Mouse (Mus musculus) Patski (cell line): ENCODE measurements around the gene Nav1. TPM values are rescaled to one million over a fixed set of nuclear protein-coding genes. Genes with fewer than 3 reads are reported as not detected.

Experiments
- ATAC-seq: fragments of 100-300 bp; one replicate; pipeline ENCODE4 v1.8.0; 2021
- CTCF ChIA-PET: fragments of 350-600 bp; sonication (Branson Sonifier 250); formaldehyde crosslinking; loops from one replicate; lab custom pipeline; 2022; ENCODE audit warnings: inconsistent platforms; lab: Charles Lee
- POLR2A ChIA-PET: fragments of 350-600 bp; sonication (Branson Sonifier 250); formaldehyde crosslinking; loops from one replicate; lab custom pipeline; 2022; ENCODE audit warnings: antibody characterized with exemption, inconsistent platforms; lab: Charles Lee
- DNase-seq: peaks from one replicate; pipeline ENCODE4 v3.0.0-alpha.2; 2011; ENCODE audit warnings: low read depth, low spot score
- H3K27me3 ChIP-seq: fragments of 371-371 bp; one replicate; pipeline ENCODE4 v1.5.1; 2021
- CTCF ChIP-seq: fragments of 100-300 bp; IDR thresholded peaks from one replicate; pipeline ENCODE4 v1.5.1; 2021
- in situ Hi-C: fragments of 300-500 bp; cut with MboI; formaldehyde crosslinking; loops from 3 replicates; pipeline ENCODE4 v1.11.1; 2018; ENCODE audit warnings: low pct_unique_long_range_greater_than_20kb, mixed read lengths
- polyA plus RNA-seq: library from polyadenylated mRNA; unstranded; gene quantifications from one replicate; pipeline ENCODE4 v1.2.3, GENCODE M21; 2021

Nav1 gene
- polyA plus RNA-seq, 1 experiment from 2014 or later, result 22.1 TPM

GRCm38 (mm10) chr1:135619130-135619529 is 12.0 kb upstream of the Nav1 start:
- no peak for TF ChIP-seq CTCF
- ChIA-PET CTCF (no interaction called here), POLR2A (no interaction called here)
- no peaks in the 10 kb centered on the region for H3K27me3 ChIP-seq
- DNase-seq (no peak), ATAC-seq (no peak)
- in situ Hi-C loops, result no loop called here

- H3K27me3 ChIP-seq, result no peaks in the 10 kb centered on the region
- ChIA-PET POLR2A (no interaction called here), CTCF (no interaction called here)
- no peak for ATAC-seq
- in situ Hi-C loops, result no loop called here
- TF ChIP-seq CTCF, result no peak
- no peak for DNase-seq
Observed at GRCm38 (mm10) chr1:135617344-135617743, 10.2 kb upstream of the Nav1 start.

DNA sequence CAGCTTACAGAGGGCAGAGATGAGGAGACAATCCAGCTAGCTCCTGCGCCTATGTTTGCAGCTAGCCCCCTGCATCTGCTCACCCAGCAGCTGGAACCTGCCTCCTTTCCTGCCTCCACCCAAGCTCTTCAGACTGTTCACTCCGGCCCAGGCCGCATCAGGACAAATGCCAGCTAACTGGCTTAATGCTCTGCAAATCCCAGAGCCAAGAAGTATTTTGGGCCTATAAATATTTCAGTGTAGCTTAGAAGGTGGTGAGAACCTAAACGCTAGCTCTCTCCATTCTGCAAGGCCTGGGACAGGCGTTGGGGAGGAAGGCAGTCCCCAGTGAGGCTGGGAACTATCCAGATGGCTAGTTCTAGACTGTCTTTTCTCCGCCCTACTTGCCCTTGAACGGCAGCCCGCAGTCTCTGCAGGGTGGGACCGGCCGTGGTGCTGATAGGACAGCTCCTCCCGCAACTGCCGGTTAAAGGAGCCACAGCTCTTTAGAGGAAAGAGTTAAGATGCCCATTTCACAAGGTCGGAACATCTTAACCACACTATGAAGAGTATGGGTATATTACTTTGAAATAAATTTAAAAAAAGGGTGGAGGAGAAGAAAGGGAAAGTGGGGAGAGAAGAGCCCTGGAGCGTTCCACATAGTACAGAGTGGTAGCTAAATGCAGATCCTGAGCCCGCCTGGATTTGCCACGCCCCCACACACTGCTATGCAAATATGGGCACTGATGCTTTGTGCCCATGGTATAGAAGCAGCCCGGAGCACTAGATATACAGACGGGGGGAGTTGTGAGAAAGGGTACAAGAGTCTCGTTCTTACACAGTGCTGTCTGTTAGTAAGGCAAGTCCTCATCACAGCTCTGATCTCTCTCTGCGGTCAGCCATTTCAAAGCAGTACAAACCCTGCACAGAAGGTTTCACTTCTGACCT is 8.9 kb upstream of the Nav1 start:
- TF ChIP-seq CTCF, result no peak
- ChIA-PET CTCF (interaction anchor here (1.1 kb wide), 2 partner anchors 55 to 83 kb away, joined by 3 to 4 read pairs; no protein-coding TSS in a partner anchor), POLR2A (interaction anchor here (0.7 kb wide), 1 partner anchor 17 kb away, joined by 3 read pairs; no protein-coding TSS in a partner anchor)
- in situ Hi-C loops, result no loop called here
- ATAC-seq (no peak), DNase-seq (no peak)
- no peaks in the 10 kb centered on the region for H3K27me3 ChIP-seq

DNA sequence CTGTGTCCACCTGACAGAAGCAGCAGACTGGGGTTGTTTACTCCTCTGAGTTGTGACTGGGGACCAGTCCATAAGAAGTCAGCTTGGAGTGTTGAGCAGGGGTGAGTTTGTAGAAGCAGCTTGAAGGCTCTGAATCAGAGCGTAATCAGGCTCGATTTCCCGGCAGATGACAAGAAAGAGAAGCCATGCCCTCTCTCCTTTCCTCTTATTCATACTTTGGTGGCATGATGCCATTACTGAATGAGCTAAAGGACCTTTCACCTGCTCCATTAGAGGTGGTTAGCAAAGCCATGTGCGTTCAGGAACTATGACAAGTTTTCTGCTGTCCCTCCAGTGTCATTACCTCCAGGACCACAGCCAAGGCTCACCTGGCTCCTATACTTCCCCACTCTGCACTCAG is 2.5 kb upstream of the Nav1 start:
- CTCF ChIA-PET, result interaction anchor here (1.2 kb wide), 1 partner anchor 14 kb away, joined by 3 read pairs; no protein-coding TSS in a partner anchor
- DNase-seq (no peak), ATAC-seq (no peak)
- H3K27me3 ChIP-seq, result no peaks in the 10 kb centered on the region
- in situ Hi-C loops, result no loop called here
- no peak for TF ChIP-seq CTCF
- POLR2A ChIA-PET, result no interaction called here

DNA sequence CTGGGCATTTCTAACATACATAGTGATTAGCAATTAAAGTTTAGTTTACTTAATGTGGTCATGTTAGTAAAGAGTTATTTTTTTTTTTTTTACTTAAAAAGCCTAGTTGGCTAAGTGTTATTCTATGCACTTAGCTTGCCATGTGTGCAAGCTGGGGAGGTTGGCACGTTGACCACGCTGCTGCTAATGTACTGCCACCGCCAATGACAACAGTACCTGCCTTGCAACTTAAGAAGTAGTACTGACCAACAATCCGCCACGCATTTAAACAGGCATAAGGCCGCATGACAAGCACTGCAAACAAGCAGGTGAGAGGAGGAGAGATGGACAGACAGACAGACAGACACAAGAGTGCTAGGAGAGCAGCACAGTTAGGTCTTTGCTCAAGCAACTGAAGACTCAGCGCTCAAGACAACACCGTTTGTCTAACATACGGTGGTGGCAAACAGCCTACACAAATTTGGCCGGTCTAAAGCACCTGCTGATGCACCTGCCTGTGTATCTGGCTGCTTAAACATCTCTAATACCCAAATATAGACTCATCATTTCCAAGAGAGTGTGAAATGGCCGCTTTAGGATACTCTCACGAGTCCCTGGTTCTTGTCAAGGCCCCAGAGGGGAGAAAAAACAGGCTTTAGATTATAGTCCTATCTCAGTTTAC is 610 bp downstream of the Nav1 start:
- no peaks in the 10 kb centered on the region for H3K27me3 ChIP-seq
- DNase-seq, result no peak
- no peak for ATAC-seq
- ChIA-PET POLR2A (no interaction called here), CTCF (no interaction called here)
- in situ Hi-C loops, result no loop called here
- TF ChIP-seq CTCF, result no peak

DNA sequence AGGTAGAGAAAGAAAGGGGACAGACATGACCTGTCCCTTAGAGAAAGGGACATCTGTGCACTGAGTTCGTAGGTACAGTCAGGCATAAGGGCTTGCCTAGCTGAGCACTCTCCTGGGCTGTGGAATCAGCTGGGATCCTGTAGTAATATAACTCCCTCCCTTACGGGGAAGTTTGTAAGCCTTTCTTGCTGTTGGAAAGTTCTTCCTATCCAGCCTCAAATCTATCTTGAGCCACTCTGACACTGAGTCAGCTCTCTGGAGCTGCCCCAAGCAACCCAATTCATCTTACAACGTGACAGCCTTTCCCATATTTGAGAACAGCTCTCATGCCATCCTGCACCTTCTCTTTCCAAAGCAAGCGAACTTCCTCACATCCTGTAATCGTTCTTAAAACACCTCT is 1.6 kb downstream of the Nav1 start:
- ATAC-seq (no peak), DNase-seq (no peak)
- ChIA-PET POLR2A (no interaction called here), CTCF (no interaction called here)
- no peak for TF ChIP-seq CTCF
- in situ Hi-C loops, result no loop called here
- no peaks in the 10 kb centered on the region for H3K27me3 ChIP-seq

DNA sequence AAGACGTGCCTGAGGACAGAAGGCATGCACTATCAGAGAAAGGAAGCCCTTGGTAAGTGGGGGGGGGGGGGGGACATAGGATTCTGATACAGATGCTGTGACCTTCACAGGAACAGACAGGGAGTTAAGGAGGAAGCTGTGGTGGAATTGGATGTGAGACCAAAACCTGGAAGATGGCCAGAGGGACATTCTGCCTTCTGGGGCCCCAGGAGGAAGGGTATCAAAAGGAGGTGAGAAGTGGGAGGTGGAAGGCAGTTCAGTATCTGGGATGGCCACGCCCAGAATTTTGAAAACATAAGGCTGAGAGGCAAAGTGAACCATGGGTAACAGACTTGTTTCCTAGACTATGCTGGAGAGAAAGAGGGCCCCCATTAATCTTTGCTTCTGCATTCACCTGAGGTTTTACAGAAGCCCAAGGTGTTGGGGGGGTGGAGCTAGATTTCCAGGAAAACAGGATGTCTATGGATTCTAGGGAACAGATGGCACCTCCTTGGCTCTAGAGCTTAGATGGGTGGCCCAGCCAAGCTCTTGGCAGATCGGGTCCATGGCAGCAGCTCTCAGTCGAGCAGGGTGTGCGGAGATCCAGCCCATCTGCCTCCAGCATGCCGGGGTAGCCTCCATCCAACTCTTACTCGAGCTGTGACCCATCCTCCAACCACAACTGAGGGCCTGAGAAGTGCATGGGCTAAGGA is 2.6 kb downstream of the Nav1 start:
- ChIA-PET CTCF (no interaction called here), POLR2A (interaction anchor here (0.6 kb wide), 1 partner anchor 24 kb away, joined by 3 read pairs; no protein-coding TSS in a partner anchor)
- ATAC-seq (no peak), DNase-seq (no peak)
- H3K27me3 ChIP-seq, result no peaks in the 10 kb centered on the region
- in situ Hi-C loops, result no loop called here
- TF ChIP-seq CTCF, result no peak

DNA sequence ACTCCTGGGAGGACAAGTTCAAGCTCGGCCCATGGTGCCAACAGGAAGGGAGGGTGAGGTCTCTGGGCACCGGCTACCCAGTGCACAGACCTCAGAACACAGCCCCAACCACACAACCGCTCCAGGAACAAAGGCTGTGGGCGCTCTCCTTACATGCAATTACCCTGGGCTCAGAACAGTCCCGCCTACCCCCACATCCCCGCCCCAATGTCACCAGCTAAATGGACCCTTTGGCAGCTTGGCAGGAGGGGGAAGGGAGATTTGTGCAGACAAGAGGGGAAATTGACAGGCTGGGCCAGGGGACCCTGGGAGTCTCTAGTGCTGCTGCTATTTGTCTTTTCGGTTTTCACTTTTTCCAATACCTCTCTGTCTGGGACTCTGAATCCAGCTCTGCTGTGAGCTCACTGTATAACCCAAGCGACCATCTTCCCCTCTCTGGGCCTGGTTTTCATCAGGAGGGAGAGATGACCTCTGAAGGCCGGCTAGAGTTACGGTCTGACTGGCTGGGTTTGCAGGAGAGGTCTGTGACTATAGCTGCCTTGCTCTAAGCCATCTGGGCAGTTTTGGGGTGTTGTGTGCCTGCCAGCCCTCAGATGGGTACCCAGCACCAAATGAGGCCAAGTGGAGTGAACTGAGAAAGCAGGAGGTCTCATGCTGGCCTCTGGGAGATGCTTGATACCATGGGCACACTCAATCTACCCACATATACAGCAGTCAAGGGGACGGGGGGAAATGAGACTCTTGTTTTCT is 3.8 kb downstream of the Nav1 start:
- in situ Hi-C loops, result no loop called here
- no peak for ATAC-seq
- no peaks in the 10 kb centered on the region for H3K27me3 ChIP-seq
- no peak for TF ChIP-seq CTCF
- DNase-seq, result no peak
- ChIA-PET CTCF (no interaction called here), POLR2A (no interaction called here)

DNA sequence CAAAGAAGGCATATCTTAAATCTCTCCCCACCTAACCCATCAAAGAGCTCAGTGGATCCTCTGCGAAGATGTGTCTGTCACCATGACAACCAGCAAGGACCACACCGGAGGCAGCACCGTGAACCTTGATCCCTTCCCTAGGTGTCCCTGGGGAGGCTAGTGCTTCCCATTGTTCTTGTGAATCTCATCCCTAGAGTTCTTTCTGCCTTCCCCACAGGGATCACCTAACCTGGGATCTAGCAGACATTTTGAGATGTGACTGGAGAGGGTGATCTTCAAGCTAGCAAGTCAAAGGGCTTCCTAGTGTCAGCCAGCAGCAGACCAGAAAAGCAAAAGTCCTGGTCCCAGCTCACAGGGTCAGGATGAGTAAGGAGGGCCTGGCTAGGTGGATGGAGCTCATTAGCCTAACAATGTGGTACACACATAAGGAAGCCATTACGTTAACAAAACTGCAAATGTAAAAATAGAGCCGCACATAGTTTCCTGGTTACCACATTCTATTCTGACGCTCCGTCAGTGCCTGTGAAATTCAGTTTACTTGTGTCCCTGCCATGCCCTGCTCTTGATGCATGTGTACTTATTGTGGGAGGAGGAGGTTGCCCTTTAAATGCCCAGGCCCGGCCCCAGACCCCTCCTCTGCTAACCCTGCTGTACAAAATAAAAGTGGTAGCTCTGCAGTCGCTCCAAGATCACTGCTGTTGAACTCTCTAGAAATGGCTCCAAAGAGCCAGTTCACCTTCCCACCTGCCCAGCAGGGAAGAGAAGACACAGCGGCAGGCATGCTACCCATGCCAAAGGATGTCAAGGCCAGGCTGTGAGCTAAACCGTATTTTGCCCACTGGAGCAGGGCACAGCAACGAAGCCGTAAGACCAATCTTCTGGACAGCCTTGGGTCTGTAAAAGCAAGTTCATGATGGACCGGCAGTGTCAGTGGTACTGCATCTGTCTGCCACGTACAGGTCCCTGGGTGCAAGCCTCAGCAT is 6.8 kb downstream of the Nav1 start:
- no peaks in the 10 kb centered on the region for H3K27me3 ChIP-seq
- ChIA-PET CTCF (interaction anchor here (1.3 to 1.5 kb wide), 3 partner anchors 10 to 70 kb away, joined by 4 to 5 read pairs (median 4); no protein-coding TSS in a partner anchor), POLR2A (interaction anchor here (0.6 kb wide), 2 partner anchors 11 to 68 kb away, joined by 3 read pairs; no protein-coding TSS in a partner anchor)
- no peak for ATAC-seq
- in situ Hi-C loops, result no loop called here
- no peak for DNase-seq
- TF ChIP-seq CTCF, result no peak
